Comparison of ENCODE assay signal across 13 mouse cellular contexts in genomic region chr11:101065002-101065401, GRCm38 (mm10). TPM values are rescaled to one million over a fixed set of nuclear protein-coding genes. Genes with fewer than 3 reads are reported as not detected.
DNase-seq lines count a peak whose midpoint lies in the region; ATAC-seq lines count a peak whose summit lies in the region.
"Had no signal": no experiment of that assay in that cellular context is flagged by ENCODE, and none has a peak within 500 bp of the region (broad histone marks: within the 10 kb centered on the region; RNA-seq: fewer than 3 reads in every experiment).

No protein-coding gene starts in this region.

- peak overlapping the region; percentile 98 for H3K27ac ChIP-seq in liver, embryonic 12.5 days

- no peak overlapping the region for H3K9ac ChIP-seq in liver, embryonic 12.5 days

- H3K9me3 ChIP-seq in liver, embryonic 12.5 days (replicated peaks), result no peaks in the 10 kb centered on the region

- H3K4me3 ChIP-seq in liver, embryonic 12.5 days, result no peak overlapping the region

- no peak for ATAC-seq in liver, embryonic 12.5 days

- WGBS in liver, embryonic 12.5 days (ENCODE audit: insufficient replicate concordance), result 68% methylated on average over 9 of the region's 9 CpGs

- peaks cover 12% of the 10 kb centered on the region for H3K27me3 ChIP-seq in liver, embryonic 12.5 days (replicated peaks)

- peak; percentile 28 for DNase-seq in cerebellum, adult 9-10 months
- no peak for DNase-seq in cerebellum, postnatal 25 days
- peak; percentile 4 for DNase-seq in kidney, adult 9 months
- no peak for DNase-seq in kidney, postnatal 14 days
- peak; percentile 68 for DNase-seq in adrenal gland, adult 8-10 months
- no peak for DNase-seq in natural killer cell, adult 2 months (ENCODE audit: low spot score in 2 of 2)
- DNase-seq in kidney, adult 8-10 months, result no peak
- DNase-seq: cerebellum, adult 9-11 months; kidney, adult 2 months; lung, adult 18-20 months had no signal

- H3K4me2 ChIP-seq in liver, embryonic 12.5 days, result no peak overlapping the region
- H3K4me2 ChIP-seq: midbrain, embryonic 11.5 days had no signal

- peaks cover 38% of the 10 kb centered on the region for H3K36me3 ChIP-seq in liver, embryonic 12.5 days

- H3K4me1 ChIP-seq in liver, embryonic 12.5 days, result peaks cover 72% of the 10 kb centered on the region

RNA-seq across cellular contexts. Expression of gene Naglu, which starts 4.8 kb away (rescaled TPM):
- 10 to 100 TPM; 45.3 to 51.8 (median 49.6) TPM for total RNA-seq in adrenal gland, adult 8-10 months (2022)
- polyA plus RNA-seq in liver, embryonic 12.5 days (2016; fragmentation: Nextera tagmentation; extraction: Ambion mirVana), result 6.3 and 7.0 TPM in 2 replicates

RNA-seq across cellular contexts. Expression of gene Hsd17b1, which starts 13.2 kb away (rescaled TPM):
- 1 to 10 TPM; 1.7 to 2.4 (median 2.0) TPM for total RNA-seq in adrenal gland, adult 8-10 months (2022)
- 0.08 TPM in 1 of 2 replicates, not detected in the other for polyA plus RNA-seq in liver, embryonic 12.5 days (2016; fragmentation: Nextera tagmentation; extraction: Ambion mirVana)
- total RNA-seq: hematopoietic stem cell, adult 5-6 weeks had no signal

RNA-seq across cellular contexts. Expression of gene Coasy, which starts 17.4 kb away (rescaled TPM):
- total RNA-seq in adrenal gland, adult 8-10 months (2022), result 100 to 1,000 TPM in 2 of 4 experiments, 10 to 100 TPM in 2; 70.8 to 104 (median 89.9) TPM
- 26.4 and 28.5 TPM in 2 replicates for polyA plus RNA-seq in liver, embryonic 12.5 days (2016; fragmentation: Nextera tagmentation; extraction: Ambion mirVana)

RNA-seq across cellular contexts. Expression of gene Mlx, which starts 22.1 kb away (rescaled TPM):
- 10 to 100 TPM; 38.1 to 69.0 (median 47.6) TPM for total RNA-seq in adrenal gland, adult 8-10 months (2022)
- polyA plus RNA-seq in liver, embryonic 12.5 days (2016; fragmentation: Nextera tagmentation; extraction: Ambion mirVana), result 34.9 and 35.7 TPM in 2 replicates

RNA-seq across cellular contexts. Expression of gene Psmc3ip, which starts 30.2 kb away (rescaled TPM):
- 1 to 10 TPM; 3.6 to 5.9 (median 4.2) TPM for total RNA-seq in adrenal gland, adult 8-10 months (2022)
- polyA plus RNA-seq in liver, embryonic 12.5 days (2016; fragmentation: Nextera tagmentation; extraction: Ambion mirVana), result 28.2 and 28.3 TPM in 2 replicates

Comparison
In these comparisons a context has a peak if more than half of its experiments do, and no peak if none do; other contexts are left out.
1. DNase-seq: peak in cerebellum, adult 9-10 months (single experiment), kidney, adult 9 months (single experiment) and adrenal gland, adult 8-10 months (single experiment); none in cerebellum, postnatal 25 days (0 of 2), kidney, postnatal 14 days (single experiment), natural killer cell, adult 2 months (0 of 2) and kidney, adult 8-10 months (0 of 2).